Mouse (Mus musculus): ENCODE results near the gene Trmo. TPM values are rescaled to one million over a fixed set of nuclear protein-coding genes. Genes with fewer than 3 reads are reported as not detected.

Gene Trmo
- total RNA-seq, 1 experiment from 2014 or later: 17.0 TPM

- ATAC-seq (replicated peaks; ENCODE audit: low read depth, poor library complexity, severe bottlenecking): no peak
Measured at GRCm38 (mm10) chr4:46342711-46343286, 46.4 kb downstream of the Trmo start.

- ATAC-seq (replicated peaks; ENCODE audit: low read depth, poor library complexity, severe bottlenecking): no peak
Measured at GRCm38 (mm10) chr4:46341831-46342680, 47.2 kb downstream of the Trmo start.

- no peak for ATAC-seq (replicated peaks; ENCODE audit: low read depth, poor library complexity, severe bottlenecking)
Measured at GRCm38 (mm10) chr4:46339584-46339983, 49.7 kb downstream of the Trmo start.

- no peak for ATAC-seq (replicated peaks; ENCODE audit: low read depth, poor library complexity, severe bottlenecking)
Measured at GRCm38 (mm10) chr4:46339026-46339425, 50.2 kb downstream of the Trmo start.

DNA sequence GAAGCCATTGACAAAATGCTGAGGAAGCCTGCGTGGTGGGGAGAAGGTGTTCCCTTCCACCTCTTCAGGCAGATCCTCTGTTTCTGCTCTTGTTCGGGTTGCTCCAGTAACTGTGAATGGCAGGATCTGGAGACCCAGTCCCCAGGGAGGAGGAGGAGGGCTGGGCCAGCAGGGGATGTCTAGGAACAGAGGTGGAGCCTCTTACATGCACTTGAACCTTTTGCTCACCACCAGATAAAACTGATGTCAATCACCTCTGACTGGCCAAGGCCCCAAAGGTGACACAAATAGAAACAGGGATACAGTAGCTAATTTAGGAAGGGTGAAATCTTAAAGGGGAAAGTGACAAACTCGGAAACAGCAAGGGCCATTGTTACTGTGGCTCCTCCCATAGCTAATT lies 51.2 kb downstream of the Trmo start:
- no peak for ATAC-seq (replicated peaks; ENCODE audit: low read depth, poor library complexity, severe bottlenecking)

GRCm38 (mm10) chr4:46335846-46336245 lies 53.4 kb downstream of the Trmo start:
- ATAC-seq (replicated peaks; ENCODE audit: low read depth, poor library complexity, severe bottlenecking): no peak

DNA sequence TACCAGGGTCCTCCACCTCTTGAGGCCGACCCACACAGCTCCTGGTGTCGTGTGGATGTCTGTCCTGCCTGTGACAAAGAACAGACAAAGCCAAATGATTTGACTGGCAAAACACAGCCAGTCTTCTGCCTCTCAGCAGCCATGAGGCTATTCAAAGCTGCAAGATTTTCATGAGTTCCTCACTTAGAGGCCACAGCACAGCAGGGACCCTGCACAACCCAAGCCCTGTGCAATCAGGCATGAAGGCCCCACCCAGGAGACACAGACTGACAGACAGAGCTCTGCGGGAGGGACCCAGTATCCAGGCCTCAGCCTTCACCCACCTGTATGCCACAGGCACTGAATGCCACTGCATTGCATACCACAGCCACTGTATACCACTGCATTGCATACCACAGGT lies 60.3 kb downstream of the Trmo start:
- no peak for ATAC-seq (replicated peaks; ENCODE audit: low read depth, poor library complexity, severe bottlenecking)

Other genes with a start within 250 kb of the Trmo start
- 33.2 and 41.7 TPM in 2 replicates for gene Xpa, start 193.1 kb downstream of the Trmo start, total RNA-seq (2017)
- gene Foxe1, start 45.8 kb downstream of the Trmo start, total RNA-seq (2017): 0.34 TPM in 1 of 2 replicates, not detected in the other
- 64.2 and 76.9 TPM in 2 replicates for gene Hemgn, start 24.1 kb upstream of the Trmo start, total RNA-seq (2017)
- gene Anp32b, start 61.5 kb upstream of the Trmo start, total RNA-seq (2017): 152 and 196 TPM in 2 replicates
- gene Nans, start 99.8 kb upstream of the Trmo start, total RNA-seq (2017): 57.9 and 65.7 TPM in 2 replicates
- 24.2 and 28.0 TPM in 2 replicates for gene Trim14, start 146.7 kb upstream of the Trmo start, total RNA-seq (2017)
- gene Coro2a, start 212.8 kb upstream of the Trmo start, total RNA-seq (2017): 47.3 and 61.3 TPM in 2 replicates